Mouse (Mus musculus): ENCODE data around the gene Stat6.

The Stat6 gene

DNA sequence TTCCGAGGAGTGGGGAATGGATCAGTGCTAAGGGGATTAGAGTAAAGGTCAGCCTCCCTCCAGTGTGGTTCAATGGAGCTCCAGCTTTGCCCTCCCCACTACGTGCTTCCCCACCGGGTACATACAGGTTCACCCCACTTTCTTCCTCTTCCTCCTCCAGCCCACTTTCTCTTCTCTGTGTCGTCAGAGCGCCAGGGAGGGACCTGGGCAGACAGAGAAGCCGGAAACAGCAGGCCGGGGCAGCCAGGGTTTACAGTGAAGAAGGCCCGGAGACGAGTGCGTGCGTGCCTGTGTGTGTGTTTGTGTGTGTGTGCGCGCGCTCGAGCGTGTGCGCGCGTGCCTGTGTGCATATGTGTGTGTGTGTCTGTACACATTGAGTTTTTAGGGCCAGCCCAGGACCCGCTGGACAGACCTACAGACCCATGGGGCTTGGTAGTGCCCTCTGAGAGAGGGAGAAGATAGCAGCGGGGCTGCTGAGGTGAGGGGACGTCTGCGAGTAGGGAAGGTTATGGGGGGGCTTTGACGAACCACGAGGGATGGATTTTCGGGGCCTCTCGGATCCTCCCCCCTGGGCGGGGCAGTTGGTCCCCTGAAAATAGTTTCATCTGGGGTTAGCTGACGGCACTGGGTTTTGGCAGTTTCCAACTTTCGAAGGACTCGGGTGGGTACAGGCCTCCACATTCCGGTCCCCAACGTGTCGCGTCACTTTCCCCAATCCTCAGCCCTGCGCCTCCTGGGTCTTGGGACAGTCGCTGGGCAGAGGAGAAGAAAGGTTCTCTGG is at the start of gene Stat6:
Stat6 (plus strand) TSS at position 215 of the 781 bp plus-strand sequence.
- DNase-seq (ENCODE audit: low spot score in 2 of 2) = no peak

GRCm38 (mm10) chr10:127594405-127594804 is 48.4 kb upstream of the Stat6 start:
- DNase-seq (ENCODE audit: low spot score in 2 of 2) = no peak

- DNase-seq (ENCODE audit: low spot score in 2 of 2) = peak; percentile 65 to 66
Observed at GRCm38 (mm10) chr10:127594930-127595715, 47.7 kb upstream of the Stat6 start.

- peak in 1 of 2 experiments; percentile 57 for DNase-seq (ENCODE audit: low spot score in 2 of 2)
Observed at GRCm38 (mm10) chr10:127596321-127596941, 46.4 kb upstream of the Stat6 start.

DNA sequence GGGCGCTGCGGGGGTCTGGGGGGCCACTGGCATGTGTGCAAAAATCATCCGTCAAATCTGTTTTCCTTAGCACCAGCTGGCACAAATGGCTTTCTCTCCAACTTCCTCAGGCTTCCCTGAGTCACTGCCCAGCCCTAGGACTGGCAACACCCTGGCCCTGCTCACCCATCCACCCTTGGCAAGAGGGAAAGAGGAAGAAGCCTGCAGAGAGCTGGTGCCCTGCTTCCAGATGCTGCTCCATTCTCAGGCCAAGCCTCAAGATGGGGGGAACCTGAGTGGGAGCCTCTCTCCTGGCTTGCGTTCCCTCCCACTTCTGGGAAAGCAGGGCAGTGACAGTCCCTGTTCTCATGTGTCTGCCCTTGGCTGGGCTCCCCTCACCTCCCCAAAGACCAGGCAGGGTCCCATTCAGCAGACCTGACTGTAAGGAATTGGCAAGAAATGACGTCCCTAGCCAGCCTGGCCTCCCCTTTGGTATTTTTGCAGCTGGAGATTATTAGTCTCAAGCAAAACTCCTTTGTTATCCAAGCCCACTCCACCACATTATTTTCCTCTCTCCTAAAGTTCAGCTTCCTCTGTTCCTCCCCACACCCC is 45.4 kb upstream of the Stat6 start:
- DNase-seq (ENCODE audit: low spot score in 2 of 2) = peak in 1 of 2 experiments; percentile 37

- no peak for DNase-seq (ENCODE audit: low spot score in 2 of 2)
Observed at GRCm38 (mm10) chr10:127598607-127599006, 44.2 kb upstream of the Stat6 start.

GRCm38 (mm10) chr10:127599252-127599651 is 43.5 kb upstream of the Stat6 start:
- DNase-seq (ENCODE audit: low spot score in 2 of 2) = no peak

DNA sequence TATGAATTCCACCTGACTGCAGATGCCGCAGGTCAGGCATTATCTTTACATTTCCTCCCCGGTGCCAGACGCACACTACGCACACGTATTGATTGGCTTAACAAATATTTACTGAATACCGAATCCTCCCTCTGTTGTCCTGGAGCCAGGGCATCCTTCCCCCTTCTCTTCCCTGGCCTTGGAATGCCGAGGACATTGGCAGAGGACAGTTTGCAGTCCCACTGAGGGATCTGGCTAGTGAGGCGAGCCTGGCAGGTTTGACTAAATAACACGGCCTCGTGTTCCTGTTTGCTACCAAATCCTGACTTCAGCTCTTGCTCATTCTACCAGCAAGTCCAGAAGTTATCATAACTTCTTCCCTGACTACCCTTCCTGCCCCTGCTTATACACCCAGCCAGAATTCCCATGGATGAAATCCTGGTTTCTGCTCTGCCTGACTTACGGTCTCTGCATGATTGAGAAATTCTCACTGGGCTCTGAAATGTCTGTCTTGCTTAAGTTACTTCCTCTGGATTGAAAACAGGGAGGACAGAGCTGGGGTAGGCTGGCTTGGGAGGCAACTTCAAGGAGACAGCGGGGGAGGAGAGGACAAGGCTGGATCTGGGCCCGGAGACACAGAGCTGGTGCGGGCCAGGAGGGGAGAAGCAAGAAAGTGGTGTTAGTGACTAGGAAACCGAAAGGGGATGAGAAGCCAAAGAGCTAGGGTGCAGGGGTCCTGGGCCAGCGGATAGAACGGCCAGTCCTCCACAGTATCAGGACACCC is 42.8 kb upstream of the Stat6 start:
- peak in 1 of 2 experiments; percentile 28 for DNase-seq (ENCODE audit: low spot score in 2 of 2)

GRCm38 (mm10) chr10:127602194-127602593 is 40.6 kb upstream of the Stat6 start:
- no peak for DNase-seq (ENCODE audit: low spot score in 2 of 2)

DNA sequence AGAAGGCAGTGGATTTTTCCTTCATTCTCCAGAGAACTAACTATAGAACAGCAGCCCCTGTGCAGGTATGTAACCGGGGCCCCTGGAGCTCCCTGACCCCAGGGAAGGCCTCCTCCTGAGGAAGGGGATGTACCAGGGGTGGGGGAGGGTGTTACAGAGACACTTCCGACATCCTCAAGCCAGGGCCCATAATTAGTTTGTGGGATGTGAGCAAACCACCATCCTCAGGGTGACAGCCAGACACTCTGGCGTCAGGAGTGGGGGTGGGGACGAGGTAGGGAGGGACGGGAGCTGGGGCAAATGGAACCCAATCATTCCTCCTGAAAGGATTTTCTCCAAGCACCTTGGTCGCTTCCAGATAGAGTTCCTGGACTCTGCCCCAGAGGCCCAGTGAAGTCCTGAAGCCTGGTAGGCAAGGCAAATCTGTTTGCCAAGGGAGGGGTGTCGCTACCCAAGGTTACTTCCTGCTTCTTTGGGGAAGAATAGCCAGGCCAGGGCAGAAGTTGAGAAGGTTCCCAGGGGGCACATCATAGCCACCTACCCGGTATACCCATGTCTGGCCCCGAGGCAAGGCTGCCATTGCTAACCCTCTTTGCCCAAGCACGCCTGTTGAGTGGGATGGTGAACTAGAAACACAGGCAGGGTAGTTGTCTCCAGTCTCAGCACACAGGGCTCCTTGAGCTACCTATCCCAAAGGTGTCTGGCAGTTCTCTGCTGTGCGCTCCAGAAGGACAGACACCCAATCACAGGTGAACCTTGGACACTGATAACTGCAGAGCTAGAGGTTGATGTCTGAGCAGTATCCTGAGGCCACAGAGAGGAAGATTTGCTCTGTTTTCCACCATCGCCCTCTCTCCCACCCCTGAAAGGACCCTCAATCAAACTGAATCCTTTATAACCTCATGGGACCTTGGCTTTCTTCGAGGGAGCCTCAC is 39.1 kb upstream of the Stat6 start:
- no peak for DNase-seq (ENCODE audit: low spot score in 2 of 2)

- DNase-seq (ENCODE audit: low spot score in 2 of 2) = no peak
Observed at GRCm38 (mm10) chr10:127604465-127605250, 38.1 kb upstream of the Stat6 start.

- DNase-seq (ENCODE audit: low spot score in 2 of 2) = no peak
Observed at GRCm38 (mm10) chr10:127605251-127605547, 37.6 kb upstream of the Stat6 start.

DNA sequence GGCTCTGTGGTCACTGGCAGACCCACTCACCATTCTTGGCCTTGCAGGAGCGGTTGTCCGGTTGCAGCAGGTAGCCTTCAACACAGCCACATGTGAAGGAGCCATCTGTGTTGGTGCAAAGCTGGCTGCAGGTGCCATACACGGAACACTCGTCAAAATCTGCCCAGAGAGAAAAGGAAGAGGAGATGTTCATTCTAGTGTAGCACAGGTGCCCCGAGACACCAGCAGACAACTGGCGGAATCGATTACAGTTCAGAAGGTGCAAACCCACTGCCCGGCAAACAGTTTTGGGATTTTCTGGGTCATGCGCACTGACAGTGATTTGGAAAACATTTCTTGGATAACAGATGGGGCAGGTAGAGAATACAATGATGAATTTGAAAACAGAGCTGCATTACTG is 37.0 kb upstream of the Stat6 start:
- DNase-seq (ENCODE audit: low spot score in 2 of 2) = no peak

- no peak for DNase-seq (ENCODE audit: low spot score in 2 of 2)
Observed at GRCm38 (mm10) chr10:127607059-127607458, 35.7 kb upstream of the Stat6 start.

GRCm38 (mm10) chr10:127609415-127610065 is 33.2 kb upstream of the Stat6 start:
- DNase-seq (ENCODE audit: low spot score in 2 of 2) = no peak

DNA sequence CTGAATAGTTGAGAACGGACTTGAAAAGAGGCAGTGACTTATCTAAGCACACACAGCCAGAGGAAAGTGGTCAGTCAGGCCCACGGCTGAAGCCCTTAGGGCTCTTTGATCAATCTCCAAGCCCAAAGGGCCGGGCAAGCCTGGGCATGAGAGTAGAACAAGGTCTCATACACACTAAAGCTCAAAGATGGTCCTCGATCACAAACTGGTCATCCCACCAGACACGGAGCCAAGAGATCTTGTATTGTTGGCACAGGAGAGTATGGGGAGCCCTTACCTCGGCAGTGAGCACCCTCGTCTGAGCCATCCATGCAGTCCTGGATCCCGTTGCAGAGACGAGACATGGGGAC is 32.7 kb upstream of the Stat6 start:
- no peak for DNase-seq (ENCODE audit: low spot score in 2 of 2)

GRCm38 (mm10) chr10:127612079-127612775 is 30.6 kb upstream of the Stat6 start:
- no peak for DNase-seq (ENCODE audit: low spot score in 2 of 2)

DNA sequence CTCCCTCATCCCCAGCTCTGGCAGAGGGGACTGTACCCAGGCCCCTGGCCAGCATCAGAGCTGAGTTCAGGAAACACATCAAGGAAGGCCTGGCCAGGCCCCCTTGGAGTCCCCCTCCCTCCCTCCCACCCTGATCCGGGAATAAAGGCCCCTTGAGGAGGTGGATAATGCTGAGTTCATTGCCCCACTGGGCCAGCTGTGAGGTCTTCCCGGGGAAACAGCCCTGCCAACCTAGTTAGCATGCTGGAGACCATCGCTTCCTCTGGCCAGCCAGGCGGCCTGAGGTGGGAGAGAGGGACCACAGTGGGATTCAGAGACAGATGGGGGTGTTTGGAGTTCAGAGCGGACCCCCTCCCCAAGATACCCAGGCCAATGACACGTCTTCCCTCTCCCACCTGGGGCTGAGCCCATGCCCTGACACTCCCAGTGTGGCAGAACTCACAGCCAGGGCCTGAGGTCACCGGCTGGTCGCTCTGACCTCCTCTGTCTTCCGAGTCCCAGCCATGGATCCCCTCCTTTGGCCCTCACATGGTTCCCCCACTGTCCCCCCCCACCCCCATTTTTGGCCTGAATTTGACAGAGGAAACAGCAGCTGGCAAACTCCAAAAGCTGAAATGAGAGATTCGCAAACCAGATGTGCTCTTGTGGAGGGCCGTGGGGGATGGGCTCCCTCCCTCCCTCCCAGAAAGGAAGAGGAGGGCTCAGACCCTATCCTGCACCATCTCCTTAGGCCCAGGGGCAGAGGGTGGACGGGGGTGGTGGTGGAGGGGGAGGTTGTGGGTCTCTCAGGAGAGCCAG is 28.4 kb upstream of the Stat6 start:
- peak in 1 of 2 experiments; percentile 35 for DNase-seq (ENCODE audit: low spot score in 2 of 2)

Measured in right cerebral cortex, adult 2 months (tissue).